Mouse (Mus musculus) cerebellum, adult 9-10 months (tissue): ENCODE results near the gene Gimap9.

Experiments used
- DNase-seq: peaks from one replicate; pipeline ENCODE4 v3.0.0; 2022

The Gimap9 gene

GRCm38 (mm10) chr6:48675931-48676859 is at the start of gene Gimap9:
Gene Gimap9, plus strand, starts transcription at chr6:48676129.
- DNase-seq: no peak

GRCm38 (mm10) chr6:48626464-48626863 is 49.5 kb upstream of the Gimap9 start, which contains the start of gene AI854703:
Gene AI854703, plus strand, starts transcription at chr6:48626764.
- no peak for DNase-seq

- DNase-seq: peak; percentile 69
Observed at GRCm38 (mm10) chr6:48626984-48627383, 48.9 kb upstream of the Gimap9 start.

GRCm38 (mm10) chr6:48627511-48627924 is 48.4 kb upstream of the Gimap9 start:
- DNase-seq: peak; percentile 57

GRCm38 (mm10) chr6:48628377-48628776 is 47.6 kb upstream of the Gimap9 start:
- DNase-seq: no peak

GRCm38 (mm10) chr6:48628808-48629660 is 46.9 kb upstream of the Gimap9 start:
- peak; percentile 60 for DNase-seq

GRCm38 (mm10) chr6:48629661-48630034 is 46.3 kb upstream of the Gimap9 start:
- DNase-seq: peak; percentile 48

GRCm38 (mm10) chr6:48630831-48631230 is 45.1 kb upstream of the Gimap9 start:
- no peak for DNase-seq

GRCm38 (mm10) chr6:48635105-48635504 is 40.8 kb upstream of the Gimap9 start:
- DNase-seq: no peak

GRCm38 (mm10) chr6:48636515-48636914 is 39.4 kb upstream of the Gimap9 start:
- DNase-seq: no peak

GRCm38 (mm10) chr6:48637811-48638500 is 38.0 kb upstream of the Gimap9 start:
- DNase-seq: no peak

GRCm38 (mm10) chr6:48638553-48638952 is 37.4 kb upstream of the Gimap9 start:
- DNase-seq: no peak

- DNase-seq: no peak
Observed at GRCm38 (mm10) chr6:48641391-48641790, 34.5 kb upstream of the Gimap9 start.

GRCm38 (mm10) chr6:48642764-48643292 is 33.1 kb upstream of the Gimap9 start:
- DNase-seq: peak; percentile 71

GRCm38 (mm10) chr6:48645660-48646308 is 30.1 kb upstream of the Gimap9 start:
- peak; percentile 60 for DNase-seq

- DNase-seq: no peak
Observed at GRCm38 (mm10) chr6:48646309-48646690, 29.6 kb upstream of the Gimap9 start.

GRCm38 (mm10) chr6:48646995-48647394 is 28.9 kb upstream of the Gimap9 start, which contains the start of gene Gimap8:
Gene Gimap8, plus strand, starts transcription at chr6:48647234.
- no peak for DNase-seq

- DNase-seq: no peak
Observed at GRCm38 (mm10) chr6:48647611-48648010, 28.3 kb upstream of the Gimap9 start.

GRCm38 (mm10) chr6:48648779-48649178 is 27.1 kb upstream of the Gimap9 start:
- DNase-seq: no peak

GRCm38 (mm10) chr6:48650041-48650440 is 25.9 kb upstream of the Gimap9 start:
- no peak for DNase-seq

- DNase-seq: no peak
Observed at GRCm38 (mm10) chr6:48658721-48659120, 17.2 kb upstream of the Gimap9 start.

GRCm38 (mm10) chr6:48664750-48665149 is 11.2 kb upstream of the Gimap9 start:
- DNase-seq: no peak
